Mouse (Mus musculus): ENCODE measurements at regions not wholly inside any gene's neighbourhood (a gene's known extent, or its start where the extent isn't known, plus 50 kb on each side); places are given as distances from the start of the nearest gene placed in this dataset.

DNA sequence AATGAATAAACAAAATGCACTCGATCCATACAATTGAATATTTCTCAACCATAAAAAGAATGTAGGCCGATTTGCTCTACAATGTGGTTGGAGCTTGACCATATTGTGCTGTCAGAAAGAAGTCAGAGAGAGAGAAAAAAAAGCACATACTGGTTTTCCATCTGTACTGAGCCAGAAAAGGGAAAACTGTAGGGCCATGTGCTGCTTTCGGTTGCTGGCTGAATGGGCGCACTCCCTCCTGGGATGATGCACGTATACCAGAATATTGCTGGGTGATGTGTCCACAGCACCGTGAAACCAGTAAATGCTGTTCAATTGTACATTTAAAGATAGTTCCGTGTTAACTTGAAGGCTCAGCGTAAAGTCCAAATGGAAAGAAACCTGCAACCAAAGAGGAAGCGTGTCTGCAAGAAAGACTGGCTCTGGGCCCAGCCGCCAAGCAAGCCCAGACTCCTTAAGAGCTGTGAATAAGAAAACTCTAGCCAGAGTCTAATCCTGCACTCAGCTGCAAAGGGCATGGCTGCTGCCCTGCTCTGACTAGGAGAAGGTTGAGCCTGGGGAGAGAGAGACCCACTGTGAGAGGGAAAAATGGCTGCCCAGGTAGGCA is 355.2 kb upstream of the Kcnab2 start:
- DNase-seq = peak; percentile 38 to 45

DNA sequence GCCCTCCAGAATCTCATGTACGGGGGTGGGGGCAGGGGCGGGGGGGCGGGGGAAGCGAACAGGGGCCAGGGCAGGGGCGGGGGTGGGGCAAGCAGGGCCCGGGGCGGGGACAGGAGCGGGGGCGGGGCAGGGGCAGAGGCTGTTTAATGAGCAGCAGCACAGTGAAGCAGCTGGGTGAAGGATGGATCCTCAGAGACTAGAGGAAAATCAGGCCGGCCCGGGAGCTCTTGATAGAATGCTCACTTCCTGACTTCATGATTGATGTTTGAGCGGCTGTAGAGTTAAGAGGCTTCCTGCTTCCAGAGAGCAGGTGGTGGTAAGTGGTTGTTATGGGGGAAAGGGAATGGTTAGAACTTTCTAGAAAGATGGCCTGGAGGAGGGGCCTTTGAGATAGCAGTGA is 347.5 kb upstream of the Kcnab2 start:
- no peak for DNase-seq

DNA sequence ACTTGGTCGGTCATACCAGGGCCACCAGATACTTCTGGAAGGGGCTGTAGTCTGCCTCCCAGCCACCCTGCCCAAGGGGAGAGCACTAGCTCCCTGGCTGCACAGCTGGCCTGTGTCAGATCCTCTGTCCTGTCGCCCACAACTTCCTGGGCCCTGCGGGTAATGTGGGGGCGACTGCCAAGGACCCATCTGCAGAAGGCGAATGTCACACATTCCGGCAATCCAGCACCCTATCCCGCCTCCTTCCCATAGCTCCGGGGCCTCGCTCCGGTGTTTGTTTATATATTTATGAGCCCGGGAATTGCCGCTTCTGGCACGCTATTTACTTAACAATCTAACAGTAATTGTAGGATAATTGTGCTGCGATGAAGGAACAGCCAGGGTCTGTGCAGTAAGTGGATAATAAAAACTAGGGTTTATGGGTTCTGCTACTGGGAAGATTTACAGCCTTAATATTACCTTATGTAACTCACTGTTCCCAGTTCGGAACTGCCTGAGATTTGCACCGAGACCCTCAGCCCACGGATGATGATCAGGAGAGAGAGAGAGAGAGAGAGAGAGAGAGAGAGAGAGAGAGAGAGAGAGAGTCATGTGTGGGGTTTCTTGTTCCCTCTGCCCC is 338.6 kb upstream of the Kcnab2 start:
- DNase-seq = no peak

DNA sequence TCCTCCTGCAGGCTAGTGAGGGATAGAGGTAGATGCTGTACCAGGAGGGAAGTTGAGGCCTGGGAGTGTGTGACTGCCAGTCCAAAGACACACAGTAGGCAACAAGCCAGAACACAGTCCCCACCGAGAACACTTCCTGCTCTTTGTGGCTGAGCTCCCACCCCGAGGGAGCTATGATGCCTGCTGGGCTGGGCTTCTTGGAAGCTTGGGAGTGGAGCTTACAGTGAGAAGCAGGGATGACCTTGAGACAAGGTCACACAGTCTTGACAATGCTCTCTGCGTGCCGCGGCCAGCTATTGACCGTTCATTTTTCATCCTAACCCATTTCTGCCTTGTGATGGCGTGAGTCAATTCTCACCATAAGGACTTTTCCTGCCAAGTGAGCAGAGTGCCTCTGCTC is 328.9 kb upstream of the Kcnab2 start:
- DNase-seq = no peak

DNA sequence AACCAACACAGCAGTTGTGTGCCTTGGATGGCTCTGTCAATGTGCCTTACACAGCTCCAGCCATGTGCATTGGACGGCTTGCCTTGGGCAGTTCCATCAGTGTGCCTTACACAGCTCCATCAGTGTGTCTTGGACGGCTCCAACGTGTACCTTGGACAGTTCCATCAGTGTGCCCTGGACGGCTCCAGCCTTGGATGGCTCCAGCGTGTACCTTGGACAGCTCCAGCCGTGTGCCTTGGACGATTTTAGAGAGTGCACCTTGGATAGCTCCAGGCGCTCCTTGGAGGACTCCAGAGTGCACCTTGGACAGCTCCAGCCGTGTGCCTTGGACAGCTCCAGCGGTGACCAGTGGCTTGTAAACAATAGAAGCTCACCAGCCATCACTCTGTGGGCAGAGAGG is 321.7 kb upstream of the Kcnab2 start:
- DNase-seq = no peak

DNA sequence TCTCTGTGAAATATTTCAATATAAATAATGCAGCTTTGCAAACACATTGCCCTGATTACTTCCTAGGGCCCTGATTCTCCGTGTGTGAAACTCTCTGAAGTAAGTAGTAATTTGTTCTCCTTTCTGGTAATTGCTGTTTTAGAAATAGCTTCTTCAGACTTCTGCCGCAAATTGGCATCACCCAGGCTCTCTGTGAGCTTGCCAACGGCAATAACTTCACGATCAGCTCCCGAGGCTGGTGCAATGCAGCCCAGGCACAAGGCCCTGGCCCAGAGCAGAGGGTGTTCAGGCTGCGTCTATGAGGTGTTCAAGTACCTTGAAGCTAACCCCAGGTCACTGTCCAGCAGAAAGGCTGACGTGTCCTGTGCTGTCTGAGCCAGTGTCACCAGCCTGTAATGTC is 310.8 kb upstream of the Kcnab2 start:
- no peak for DNase-seq

DNA sequence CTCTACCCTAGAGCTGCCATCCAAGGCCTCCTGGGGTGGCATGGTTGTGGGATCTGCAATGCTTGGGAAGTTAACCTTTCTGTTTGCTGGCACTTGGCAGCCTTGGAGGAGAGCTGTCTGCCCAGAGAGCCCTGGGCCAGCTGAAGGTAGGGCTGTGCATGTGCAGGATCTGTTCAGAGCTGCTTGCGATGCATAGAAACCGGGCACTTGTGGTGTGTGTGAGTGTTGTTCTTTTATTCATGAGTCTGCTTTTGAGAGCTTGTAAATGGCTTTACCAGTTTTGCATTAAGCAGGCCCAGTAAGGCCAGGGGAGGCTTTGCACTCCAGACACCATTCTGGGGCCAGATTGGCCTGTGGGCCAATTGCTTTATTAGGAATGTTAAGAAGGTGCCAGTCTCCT is 307.3 kb upstream of the Kcnab2 start:
- no peak for DNase-seq

DNA sequence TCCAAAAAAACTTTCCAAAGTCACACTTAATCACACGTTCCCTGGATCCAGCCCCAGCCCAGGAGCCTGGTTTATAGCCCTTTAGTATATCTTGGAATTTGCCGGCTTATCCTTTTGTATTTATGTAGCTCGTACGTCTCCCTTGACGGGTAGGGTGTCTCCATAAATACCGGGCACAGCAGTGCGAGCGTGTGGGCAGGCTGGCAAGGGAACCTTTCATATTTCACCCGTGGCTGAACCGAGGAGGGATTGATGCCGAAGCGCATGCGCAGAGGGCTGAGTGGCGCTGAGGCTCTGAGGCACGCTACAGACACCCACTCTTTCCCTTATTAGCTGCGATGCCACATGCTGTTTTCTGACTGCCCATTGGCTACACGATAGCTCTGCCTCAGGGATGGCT is 301.9 kb upstream of the Kcnab2 start:
- DNase-seq = peak; percentile 63 to 66

DNA sequence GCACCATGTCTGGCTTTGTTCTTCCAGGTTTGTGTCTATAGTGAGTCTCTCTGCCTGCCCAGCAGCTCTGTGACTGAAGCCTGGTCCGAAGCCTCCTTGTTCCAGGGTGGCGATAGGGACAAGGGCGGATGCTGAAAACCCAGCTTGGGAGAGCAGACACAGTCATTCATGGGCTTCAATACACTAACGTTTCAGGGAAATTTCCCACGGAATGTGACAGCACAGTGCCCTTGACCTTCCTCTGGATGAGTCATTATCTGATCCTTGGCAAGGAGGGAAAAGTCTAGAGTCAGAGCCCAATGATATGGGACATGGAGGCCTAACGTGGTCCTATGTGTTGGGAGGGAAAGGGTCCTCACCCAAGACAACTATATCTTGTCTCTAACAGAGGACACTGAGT is 298.1 kb upstream of the Kcnab2 start:
- DNase-seq = no peak

DNA sequence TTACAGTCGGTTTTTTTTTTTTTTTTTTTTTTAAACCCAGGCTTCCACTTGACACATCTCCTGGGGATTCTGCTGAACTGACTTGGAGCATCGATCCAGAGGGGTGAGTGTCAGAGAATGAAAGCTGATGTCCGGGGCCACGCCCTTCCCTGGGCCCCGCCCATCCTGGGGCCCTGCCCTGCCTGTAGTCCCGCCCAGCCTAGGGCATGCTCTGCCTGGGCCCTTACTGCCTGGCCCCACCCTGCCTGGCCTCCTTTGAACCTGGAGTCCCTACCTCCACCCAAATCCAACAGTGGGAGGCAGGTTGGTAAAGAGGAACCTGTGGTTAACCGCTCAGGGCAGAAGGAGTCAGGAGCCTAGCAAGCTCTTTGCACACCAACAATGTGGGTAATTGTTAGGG is 293.7 kb upstream of the Kcnab2 start:
- DNase-seq = peak in 1 of 2 experiments; percentile 1

DNA sequence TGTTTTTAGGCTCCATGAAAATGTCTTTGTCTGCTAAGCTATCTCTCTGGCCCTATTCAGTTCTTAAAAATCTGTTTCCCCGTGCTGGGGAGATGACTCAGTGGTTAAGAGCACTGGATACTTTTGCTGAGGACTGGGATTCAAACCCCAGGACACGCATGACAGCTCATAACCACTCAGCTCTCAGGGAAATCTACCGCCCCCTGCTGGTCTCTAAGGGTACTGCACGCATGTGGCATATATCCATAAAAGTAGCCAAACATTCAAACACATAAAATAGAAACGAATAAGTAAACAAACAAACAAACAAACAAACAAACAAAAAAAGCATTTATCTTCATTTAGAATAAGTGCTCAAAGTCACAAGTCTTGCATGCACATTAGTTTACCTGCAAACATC is 289.7 kb upstream of the Kcnab2 start:
- DNase-seq = no peak

DNA sequence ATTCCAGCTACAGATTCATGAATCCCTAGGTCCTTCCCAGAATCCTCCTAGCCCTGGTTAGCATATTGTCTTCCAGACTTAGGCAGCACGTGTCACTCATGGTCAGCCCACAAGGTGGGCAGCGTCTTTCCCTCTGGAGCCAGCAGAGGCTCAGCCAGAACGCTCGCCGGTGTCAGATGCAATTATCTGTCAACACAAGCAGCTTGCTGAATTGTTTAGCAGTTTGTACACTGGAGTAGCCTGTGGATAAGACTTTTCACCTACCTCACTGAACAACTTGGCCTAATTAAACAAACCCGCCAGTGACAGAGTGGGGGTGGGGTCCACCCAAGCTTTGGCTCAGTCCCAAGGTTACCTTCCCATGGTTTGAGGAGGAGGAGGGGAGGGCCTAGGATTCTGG is 285.4 kb upstream of the Kcnab2 start:
- DNase-seq = no peak

DNA sequence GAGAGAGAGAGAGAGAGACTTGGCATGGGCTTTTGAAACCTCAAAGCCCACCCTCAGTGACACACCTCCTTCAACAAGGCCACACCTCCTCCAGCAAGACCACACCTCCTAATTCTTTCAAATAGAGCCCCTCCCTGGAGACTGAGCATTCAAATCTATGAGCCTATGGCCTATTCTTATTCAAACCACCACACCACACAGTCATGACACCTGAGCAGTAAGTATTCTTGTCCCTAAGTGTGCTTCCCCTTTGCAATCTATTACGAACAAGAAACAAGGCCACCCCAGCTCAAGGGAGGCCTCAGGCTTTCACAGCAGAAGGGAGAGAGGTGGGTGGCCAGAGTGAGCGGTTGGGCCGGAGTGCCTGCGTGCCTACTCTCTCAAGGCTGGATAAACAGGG is 284.9 kb upstream of the Kcnab2 start:
- no peak for DNase-seq

DNA sequence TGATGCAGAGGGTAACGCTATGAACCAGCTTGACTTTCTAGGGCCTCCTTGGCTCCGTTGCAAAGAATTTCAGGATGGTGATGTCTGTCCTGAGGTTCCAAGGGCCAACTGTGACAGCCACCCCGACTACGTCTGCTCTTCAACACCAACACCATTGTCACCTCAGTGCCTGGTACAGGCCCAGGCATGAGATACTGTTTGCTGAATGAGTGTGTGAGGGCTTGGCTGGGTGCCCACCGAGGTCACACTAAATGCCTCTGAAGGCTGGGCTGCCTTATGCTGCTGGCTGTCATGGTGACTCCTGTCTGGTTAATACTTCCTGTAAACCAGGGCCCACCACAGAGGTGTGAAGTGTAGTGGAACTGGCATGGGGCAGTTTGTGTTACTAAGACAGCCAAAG is 279.5 kb upstream of the Kcnab2 start:
- DNase-seq = peak; percentile 45 to 56

DNA sequence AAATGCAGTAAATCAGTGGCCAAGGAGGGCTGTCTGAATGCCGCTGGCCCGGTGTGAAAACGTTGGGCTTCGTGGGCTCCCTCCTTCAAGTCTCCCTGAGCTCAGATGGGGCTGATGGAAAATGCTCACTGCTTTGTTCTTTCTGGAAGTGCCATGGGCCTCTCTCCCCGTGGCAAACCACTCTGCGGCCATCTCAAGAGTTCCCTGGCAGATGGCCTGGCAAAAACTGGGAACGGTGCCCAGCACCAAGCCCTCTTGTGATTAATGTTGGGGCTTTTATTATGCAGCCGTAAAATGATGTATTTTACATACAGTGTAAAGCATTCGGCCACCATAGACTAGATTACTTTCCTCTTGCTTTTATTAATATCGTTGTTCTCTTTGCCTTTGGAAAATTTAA is 278.9 kb upstream of the Kcnab2 start:
- peak; percentile 93 to 94 for DNase-seq

DNA sequence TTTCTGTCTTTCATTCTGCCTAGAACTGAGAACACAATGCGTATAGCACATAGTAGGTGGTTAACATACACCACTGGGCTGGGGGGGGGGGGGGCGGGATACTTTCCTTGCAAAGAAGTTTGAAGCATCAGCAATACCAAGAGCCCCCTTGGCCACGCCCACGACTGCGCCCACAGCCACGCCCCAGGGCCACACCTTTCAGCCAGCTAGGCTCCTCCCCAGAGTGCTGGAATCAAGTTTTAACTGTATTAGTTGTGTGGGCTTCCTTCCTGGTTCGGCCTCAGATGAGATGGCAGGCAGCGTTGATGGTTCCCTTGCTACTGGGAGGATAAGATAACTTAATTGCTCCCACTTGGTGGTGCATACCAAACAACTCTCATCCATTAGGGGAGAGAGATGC is 278.1 kb upstream of the Kcnab2 start:
- DNase-seq = no peak

DNA sequence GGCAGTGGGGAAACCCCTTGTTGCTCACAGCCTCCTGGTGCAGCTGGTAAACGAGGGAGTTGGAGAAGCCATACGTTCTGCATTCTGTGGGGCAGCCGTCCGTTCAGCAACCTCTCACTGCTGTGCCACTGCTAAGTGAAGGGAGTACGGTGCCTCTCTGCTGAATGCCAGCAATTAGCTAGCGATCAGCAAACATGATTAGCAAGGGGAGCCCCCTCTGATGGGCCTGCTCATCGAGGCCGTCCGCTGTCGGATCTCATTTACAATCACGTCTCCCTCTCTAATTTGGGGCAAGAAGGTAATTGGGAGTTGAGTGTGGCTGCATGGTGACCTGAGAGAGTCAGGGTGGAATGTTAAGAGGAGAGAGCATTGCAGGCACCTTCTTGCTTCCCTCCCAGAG is 266.7 kb upstream of the Kcnab2 start:
- DNase-seq = peak in 1 of 2 experiments; percentile 2

DNA sequence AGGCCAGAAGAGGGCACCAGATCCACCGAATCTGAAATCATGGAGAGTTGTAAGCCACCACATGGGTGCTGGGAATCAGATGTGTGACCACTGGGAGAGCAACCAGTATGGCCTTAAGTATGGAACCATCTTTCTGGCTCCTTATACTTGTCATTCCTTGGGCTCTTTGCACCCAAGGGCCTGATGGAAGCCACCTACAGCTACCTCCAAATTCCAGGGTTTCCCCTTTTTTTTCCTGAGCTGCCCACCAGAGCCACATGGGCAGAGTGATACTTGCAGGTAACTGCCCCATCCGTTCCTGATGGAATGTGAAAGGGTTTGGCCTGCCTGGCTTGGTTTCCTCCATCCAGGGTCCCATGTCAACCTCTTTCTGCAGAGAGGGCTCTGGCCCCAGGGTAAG is 255.3 kb upstream of the Kcnab2 start:
- no peak for DNase-seq

DNA sequence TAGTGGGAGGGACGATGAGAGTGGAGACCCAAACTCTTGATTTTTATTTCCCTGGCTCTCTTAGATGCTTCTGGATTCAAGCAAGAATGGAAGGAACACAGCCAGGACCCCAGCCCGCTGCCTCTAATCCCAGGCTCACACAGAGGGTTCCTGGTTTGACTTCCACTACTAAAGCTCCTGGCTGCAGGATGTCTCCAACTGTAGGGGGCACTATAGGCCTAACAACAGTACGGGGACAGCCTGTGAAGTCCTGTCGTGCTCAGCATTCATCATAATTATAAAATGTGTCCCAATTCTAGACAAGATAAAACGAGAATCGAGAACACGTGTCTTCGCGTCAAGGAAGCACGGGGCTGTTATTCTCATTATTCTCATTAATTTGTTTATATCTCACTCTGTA is 254.3 kb upstream of the Kcnab2 start:
- peak; percentile 59 to 66 for DNase-seq

DNA sequence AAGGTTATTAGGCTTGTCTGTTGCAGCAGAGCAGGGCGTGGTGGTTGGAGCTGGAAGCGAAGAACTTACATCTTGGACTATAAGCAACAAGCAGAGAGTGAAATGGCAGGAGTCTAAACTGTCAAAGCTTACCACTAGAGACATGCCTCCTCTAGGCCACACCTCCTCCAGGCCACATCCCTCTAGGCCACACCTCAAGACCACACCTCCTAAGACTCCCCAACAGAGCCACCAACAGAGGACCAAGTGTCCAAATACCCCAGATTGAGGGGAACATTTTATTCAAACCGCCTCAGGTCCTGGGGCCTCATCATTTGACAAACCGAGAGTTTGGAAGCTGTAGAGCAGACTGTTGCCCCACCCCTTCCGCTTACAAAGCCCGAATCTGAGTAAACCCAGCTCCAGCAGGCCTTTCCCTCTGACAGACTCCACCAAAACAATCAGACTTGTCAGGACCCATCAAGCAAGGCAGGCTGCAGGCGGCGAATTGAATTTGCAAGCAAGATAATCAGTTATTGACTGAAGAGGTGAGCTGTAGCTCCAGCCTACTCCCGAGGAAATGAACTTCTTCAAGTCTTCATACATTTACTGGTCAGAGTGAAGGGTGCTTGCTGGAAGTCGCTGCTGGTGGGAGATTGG is 253.5 kb upstream of the Kcnab2 start:
- no peak for DNase-seq

DNA sequence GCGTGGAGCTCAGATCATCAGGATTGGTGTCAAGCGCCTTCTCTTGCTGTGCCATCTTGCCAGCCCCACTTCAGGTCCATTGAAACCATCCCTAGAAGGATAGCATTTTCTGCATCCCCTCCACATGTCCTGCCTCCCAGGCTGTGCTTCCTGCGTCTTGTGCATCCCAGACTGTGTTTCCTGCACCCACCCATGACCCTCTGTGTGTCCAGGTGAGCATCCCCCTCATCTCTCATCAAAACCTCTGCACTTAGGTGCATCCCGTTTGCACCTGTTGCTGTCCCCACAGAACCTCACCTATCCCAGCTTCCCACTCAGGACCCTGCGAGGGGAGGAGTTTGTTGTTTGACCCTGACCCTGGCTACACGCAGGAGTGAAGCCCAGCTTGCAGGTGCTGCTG is 251.8 kb upstream of the Kcnab2 start:
- DNase-seq = no peak

DNA sequence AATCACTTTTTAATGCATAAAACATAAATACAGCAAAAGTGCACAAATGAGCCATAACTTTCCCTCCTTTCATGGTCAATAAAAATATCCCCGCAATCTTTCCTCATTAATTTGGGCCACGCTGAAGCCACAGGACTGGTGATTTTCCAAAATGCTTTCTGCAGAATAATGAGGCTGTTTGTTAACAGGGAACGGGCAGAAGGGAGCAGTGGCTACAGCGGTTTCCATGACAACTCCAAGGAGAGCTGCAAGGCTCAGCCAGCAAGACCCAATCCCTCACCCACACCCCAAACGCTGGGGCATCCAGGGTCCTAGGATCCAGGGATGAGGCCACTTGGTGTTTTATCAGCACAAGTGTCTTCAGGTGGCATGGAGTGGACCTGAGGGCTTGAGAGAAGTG is 248.2 kb upstream of the Kcnab2 start:
- DNase-seq = no peak

DNA sequence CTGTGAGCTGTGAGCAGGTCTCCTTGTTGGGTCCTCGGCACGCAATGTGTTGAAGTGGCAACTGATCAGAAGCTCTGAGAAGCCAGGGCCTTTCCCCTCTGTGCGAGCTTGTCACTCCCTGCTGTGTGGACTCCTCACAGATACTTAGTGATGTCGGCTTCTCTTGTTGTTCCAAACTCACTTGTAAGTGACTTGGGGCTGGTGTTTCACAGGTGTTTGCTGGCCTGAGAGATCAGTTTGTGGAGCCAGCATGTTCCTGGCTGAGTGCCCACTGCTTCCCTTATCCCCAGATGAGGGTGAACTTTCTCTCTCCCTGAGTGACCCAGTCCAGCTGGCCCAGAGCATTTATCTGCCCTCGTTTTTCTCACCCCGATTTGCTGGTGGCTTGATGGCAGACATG is 247.8 kb upstream of the Kcnab2 start:
- peak in 1 of 2 experiments; percentile 44 for DNase-seq

DNA sequence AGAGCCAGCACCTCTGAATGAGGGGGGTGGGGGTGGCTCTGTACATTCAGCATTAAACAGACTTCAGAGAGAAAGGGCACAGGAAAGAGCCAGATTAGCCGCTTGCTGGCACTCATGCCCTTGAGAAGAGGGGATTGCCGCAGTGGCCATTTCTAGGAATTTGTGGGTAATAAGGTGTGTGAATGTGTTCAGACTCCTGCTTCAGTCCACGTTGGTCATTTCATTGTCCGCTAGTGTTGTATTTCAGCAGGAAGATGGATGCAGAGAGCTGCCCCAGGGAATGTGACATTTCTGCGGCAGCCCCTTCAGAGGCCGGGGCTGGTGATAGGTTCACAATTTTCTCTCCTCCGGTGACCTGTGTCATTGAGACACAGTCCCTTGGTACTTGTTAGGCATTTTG is 247.1 kb upstream of the Kcnab2 start:
- DNase-seq = no peak

DNA sequence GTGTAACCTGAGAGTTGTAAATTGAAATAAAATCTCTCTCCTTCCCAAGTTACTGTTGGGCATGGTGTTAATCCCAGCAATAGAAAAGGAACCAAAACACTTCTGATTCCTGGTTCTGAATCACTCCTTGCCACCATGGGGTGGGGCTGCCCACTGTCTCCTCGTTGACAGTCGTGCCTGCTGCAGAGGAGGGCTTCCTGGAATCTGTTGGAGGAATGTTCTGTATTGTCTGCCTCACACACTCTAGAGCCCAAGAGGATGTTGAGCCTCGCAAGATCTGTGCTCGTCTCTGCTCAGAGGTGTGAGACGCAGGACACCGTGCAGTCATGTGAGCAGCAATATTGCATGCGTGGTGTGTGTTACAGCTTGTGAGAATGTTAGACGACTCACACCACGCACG is 246.4 kb upstream of the Kcnab2 start:
- DNase-seq = no peak
